Mouse (Mus musculus) ES-E14 (cell line): ENCODE measurements around the gene Gm10447.

Experiments used
- CHD2 ChIP-seq: IDR thresholded peaks from 2 replicates; pipeline ENCODE4 v1.6.1; 2014; ENCODE audit warnings: mild to moderate bottlenecking, low read depth, low read length, inconsistent platforms
- HCFC1 ChIP-seq: IDR thresholded peaks from 2 replicates; pipeline ENCODE4 v1.6.1; 2012; ENCODE audit warnings: low read length, inconsistent platforms, borderline replicate concordance; ENCODE audit not compliant: insufficient read depth
- MAFK ChIP-seq: IDR thresholded peaks from 2 replicates; pipeline ENCODE4 v1.6.1; 2014; ENCODE audit warnings: mild to moderate bottlenecking, low read depth, low read length, inconsistent platforms; ENCODE audit not compliant: insufficient read depth
- ZC3H11A ChIP-seq: IDR thresholded peaks from 2 replicates; pipeline ENCODE4 v1.6.1; 2012; ENCODE audit warnings: low read depth, mild to moderate bottlenecking, inconsistent platforms, low read length, borderline replicate concordance
- ZNF384 ChIP-seq: IDR thresholded peaks from 2 replicates; pipeline ENCODE4 v1.6.1; 2012; ENCODE audit warnings: low read depth, low read length, inconsistent platforms

GRCm38 (mm10) chr11:53428716-53429057 is 28.2 kb downstream of the Gm10447 start:
- TF ChIP-seq ZC3H11A: no peak
- TF ChIP-seq ZNF384: no peak
- TF ChIP-seq MAFK: no peak
- no peak for TF ChIP-seq HCFC1
- TF ChIP-seq CHD2: no peak
